In the genomic region with DNA sequence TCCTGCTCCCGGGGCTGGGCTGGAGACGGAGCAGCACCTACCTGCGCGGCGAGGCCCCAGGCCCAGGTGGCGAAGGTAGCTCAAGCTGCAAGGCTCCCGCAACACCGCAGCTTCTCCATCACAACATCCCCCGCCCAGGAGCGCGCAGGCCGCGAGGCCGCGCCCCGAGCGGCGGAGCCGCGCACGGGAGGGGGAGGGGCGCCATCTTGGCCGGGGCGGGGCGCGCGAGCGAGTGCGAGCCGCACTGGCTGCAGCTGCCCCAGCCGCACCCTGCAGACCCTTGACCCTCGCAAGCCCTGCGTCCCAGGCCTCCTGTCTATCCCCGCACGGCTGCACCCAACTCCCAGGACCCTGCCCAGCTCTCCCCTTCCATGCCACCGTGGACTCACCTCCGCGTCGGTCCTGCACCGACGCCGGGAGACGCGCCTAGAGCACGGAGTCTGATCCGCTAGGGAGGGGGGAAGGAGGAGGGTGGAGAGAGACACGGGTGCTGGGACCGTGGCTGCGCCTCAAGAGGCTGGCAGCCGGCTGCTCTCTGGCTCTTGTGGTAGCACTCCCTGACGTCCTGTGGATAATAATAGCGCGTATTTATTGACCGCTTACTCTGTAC, we compare ENCODE assay signal across 8 mouse cellular contexts. TPM values are rescaled to one million over a fixed set of nuclear protein-coding genes. Genes with fewer than 3 reads are reported as not detected.
DNase-seq lines count a peak whose midpoint lies in the region; ATAC-seq and TF ChIP-seq lines count a peak whose summit lies in the region.

Gene Apbb1, minus strand, starts transcription at position 560 of the 610 bp plus-strand sequence.

- H3K4me2 ChIP-seq in CH12.LX (ENCODE audit: insufficient read depth, low read depth, poor library complexity, severe bottlenecking) (peak within 1 kb of the TSS; percentile 92), myocyte (ENCODE audit: low read depth) (peak within 1 kb of the TSS; percentile 68)
- peak within 1 kb of the TSS; percentile 84 for H3K4me2 ChIP-seq in heart, embryonic 12.5 days
- H3K4me2 ChIP-seq in kidney, embryonic 16.5 days (replicated peaks; ENCODE audit: low read depth, low read length) = peak within 1 kb of the TSS; percentile 93
- H3K4me2 ChIP-seq in liver, embryonic 11.5 days = peak within 1 kb of the TSS; percentile 86

- H3ac ChIP-seq in myocyte (ENCODE audit: control insufficient read depth, insufficient read length) = peak within 1 kb of the TSS; percentile 34

- no peak for DNase-seq in CH12.LX (ENCODE audit: extremely low read depth)
- peak; percentile 13 for DNase-seq in c-Kit-positive CD71-negative TER-119-negative erythroid progenitor cells, embryonic 14.5 days (ENCODE audit: low read depth)
- peak; percentile 29 for DNase-seq in fibroblast of lung, adult 2 months (ENCODE audit: low read depth)
- DNase-seq in liver, embryonic 11.5 days (ENCODE audit: low spot score) = peak; percentile 80
- peak; percentile 26 to 71 for DNase-seq in spleen, postnatal 4 days (ENCODE audit: low spot score in 2 of 2)

- in situ Hi-C loops in CH12.LX (cut with MboI; ENCODE audit: low pct_ligation_motif_present, low pct_unique_long_range_greater_than_20kb, low sequenced_read_pairs) = no loop called here

- H3K79me2 ChIP-seq in CH12.LX (replicated peaks; ENCODE audit: control insufficient read depth, extremely low read depth, insufficient read depth, poor library complexity, severe bottlenecking) (no peaks in the 10 kb centered on the region), myocyte (ENCODE audit: control insufficient read depth, insufficient read depth) (no peaks in the 10 kb centered on the region)

- no peaks in the 10 kb centered on the region for H3K36me3 ChIP-seq in CH12.LX (replicated peaks in 1 of 2; ENCODE audit: control insufficient read depth in 1 of 2, insufficient read depth in 1 of 2, low read length in 1 of 2)
- H3K36me3 ChIP-seq in heart, embryonic 12.5 days = no peaks in the 10 kb centered on the region
- H3K36me3 ChIP-seq in kidney, embryonic 16.5 days (ENCODE audit: insufficient read depth, low read length) = no peaks in the 10 kb centered on the region
- H3K36me3 ChIP-seq in liver, embryonic 11.5 days (ENCODE audit: control insufficient read depth, insufficient read depth, low read length) = no peaks in the 10 kb centered on the region
- H3K36me3 ChIP-seq in myocyte (ENCODE audit: control insufficient read depth, insufficient read depth) = no peaks in the 10 kb centered on the region

- TF ChIP-seq EP300 in CH12.LX (IDR thresholded peaks at IDR 0.05; ENCODE audit: low read length) = no peak

- peak; percentile 95 for ATAC-seq in heart, embryonic 12.5 days (ENCODE audit: insufficient number of reproducible peaks, low FRiP score)
- ATAC-seq in kidney, embryonic 16.5 days (ENCODE audit: low FRiP score, low TSS enrichment) = peak; percentile 94
- peak; percentile 90 for ATAC-seq in liver, embryonic 11.5 days (replicated peaks; ENCODE audit: low FRiP score)

- H3K9ac ChIP-seq in CH12.LX (ENCODE audit: insufficient read depth, low read depth) = peak within 1 kb of the TSS; percentile 4; the same call in 1 of the 2 replicates
- H3K9ac ChIP-seq in heart, embryonic 12.5 days = peak within 1 kb of the TSS; percentile 79
- peak within 1 kb of the TSS; percentile 72 for H3K9ac ChIP-seq in kidney, embryonic 16.5 days (replicated peaks; ENCODE audit: low read length)
- peak within 1 kb of the TSS; percentile 69 for H3K9ac ChIP-seq in liver, embryonic 11.5 days (ENCODE audit: low read depth, low read length)

- H3K4me1 ChIP-seq in CH12.LX (ENCODE audit: control insufficient read depth in 1 of 2, insufficient read depth in 2 of 2) = peaks cover 0 to 11% of the 10 kb centered on the region in 2 experiments; a peak in 2 of 4 replicates
- peaks cover 10% of the 10 kb centered on the region for H3K4me1 ChIP-seq in heart, embryonic 12.5 days (replicated peaks)
- H3K4me1 ChIP-seq in kidney, embryonic 16.5 days (ENCODE audit: insufficient read depth, low read length) = peaks cover 16% of the 10 kb centered on the region; the same call in 1 of the 2 replicates
- H3K4me1 ChIP-seq in liver, embryonic 11.5 days (replicated peaks; ENCODE audit: control insufficient read depth, insufficient read depth, low read length) = no peaks in the 10 kb centered on the region

- WGBS in heart, embryonic 12.5 days = under 1% methylated on average over 31 of the region's 54 CpGs
- WGBS in kidney, embryonic 16.5 days = under 1% methylated on average over 53 of the region's 54 CpGs
- WGBS in liver, embryonic 11.5 days = under 1% methylated on average over 47 of the region's 54 CpGs

- H3K27me3 ChIP-seq in CH12.LX (replicated peaks) = peaks cover 54% of the 10 kb centered on the region
- H3K27me3 ChIP-seq in heart, embryonic 12.5 days (replicated peaks) = no peaks in the 10 kb centered on the region
- H3K27me3 ChIP-seq in kidney, embryonic 16.5 days (ENCODE audit: insufficient read depth, low read length) = no peaks in the 10 kb centered on the region
- no peaks in the 10 kb centered on the region; the same call in 1 of the 2 replicates for H3K27me3 ChIP-seq in liver, embryonic 11.5 days (replicated peaks; ENCODE audit: control insufficient read depth, insufficient read depth, low read length)
- H3K27me3 ChIP-seq in myocyte (ENCODE audit: control insufficient read depth, insufficient read depth, insufficient read length) = no peaks in the 10 kb centered on the region

- H3K27ac ChIP-seq in CH12.LX (ENCODE audit: insufficient read depth, low read depth) = no peak within 1 kb of the TSS
- peak within 1 kb of the TSS; percentile 66 for H3K27ac ChIP-seq in heart, embryonic 12.5 days (ENCODE audit: poor library complexity, severe bottlenecking)
- peak within 1 kb of the TSS; percentile 67; the same call in 1 of the 2 replicates for H3K27ac ChIP-seq in kidney, embryonic 16.5 days (ENCODE audit: low read length)
- H3K27ac ChIP-seq in liver, embryonic 11.5 days (ENCODE audit: low read depth, low read length) = peak within 1 kb of the TSS; percentile 25; the same call in 1 of the 2 replicates

- TF ChIP-seq POLR2A in CH12.LX (IDR thresholded peaks at IDR 0.05; ENCODE audit: low read depth, low read length) (no peak), myocyte (IDR thresholded peaks at IDR 0.05; ENCODE audit: insufficient read length, low read depth) (peak; percentile 79)

- TF ChIP-seq RAD21 in CH12.LX (IDR thresholded peaks at IDR 0.05; ENCODE audit: low read depth, low read length) = no peak

- no peak for TF ChIP-seq CTCF in CH12.LX (conservative IDR thresholded peaks at IDR 0.05 in 1 of 2, IDR thresholded peaks at IDR 0.05 in 1 of 2; ENCODE audit: low read depth in 2 of 2, low read length in 2 of 2)

- H3K9me3 ChIP-seq in CH12.LX (replicated peaks; ENCODE audit: low read length) = peaks cover 7% of the 10 kb centered on the region
- no peaks in the 10 kb centered on the region for H3K9me3 ChIP-seq in heart, embryonic 12.5 days (replicated peaks)
- H3K9me3 ChIP-seq in kidney, embryonic 16.5 days (ENCODE audit: low read length) = no peaks in the 10 kb centered on the region
- H3K9me3 ChIP-seq in liver, embryonic 11.5 days (ENCODE audit: control insufficient read depth, low read length) = no peaks in the 10 kb centered on the region

- dilution Hi-C loops in CH12.LX (cut with MboI; ENCODE audit: extremely low pct_ligation_motif_present, extremely low pct_unique_long_range_greater_than_20kb, low sequenced_read_pairs) = no loop called here

- H3K4me3 ChIP-seq in CH12.LX (replicated peaks in 1 of 3; ENCODE audit: low read depth in 2 of 3, low read length in 2 of 3, poor library complexity in 1 of 3) = peak within 1 kb of the TSS; percentile 46 to 80 (median 59)
- H3K4me3 ChIP-seq in heart, embryonic 12.5 days = peak within 1 kb of the TSS; percentile 87
- H3K4me3 ChIP-seq in kidney, embryonic 16.5 days (ENCODE audit: low read length) = peak within 1 kb of the TSS; percentile 71
- H3K4me3 ChIP-seq in liver, embryonic 11.5 days (ENCODE audit: low read depth, low read length) = peak within 1 kb of the TSS; percentile 71
- peak within 1 kb of the TSS; percentile 56 for H3K4me3 ChIP-seq in myocyte

TF ChIP-seq in CH12.LX, 34 proteins besides CTCF, POLR2A, EP300 and RAD21:
- TF ChIP-seq GABPA (IDR thresholded peaks at IDR 0.05; ENCODE audit: insufficient replicate concordance, low read depth, low read length) = no peak
- TF ChIP-seq ELF1 (IDR thresholded peaks at IDR 0.05; ENCODE audit: low read depth, low read length) = no peak
- TF ChIP-seq MAZ (IDR thresholded peaks at IDR 0.05; ENCODE audit: low read depth, low read length) = 0 out of 2 replicates have a peak, but pooled peaks have one; percentile 31
- no peak for TF ChIP-seq CHD1 (IDR thresholded peaks at IDR 0.05; ENCODE audit: low read depth, low read length)
- no peak for TF ChIP-seq MAX (IDR thresholded peaks at IDR 0.05; ENCODE audit: low read length)
- TF ChIP-seq CHD2 (IDR thresholded peaks at IDR 0.05; ENCODE audit: low read length) = 0 out of 2 replicates have a peak, but pooled peaks have one; percentile 26
- TF ChIP-seq UBTF (IDR thresholded peaks at IDR 0.05; ENCODE audit: low read depth, low read length) = no peak
TF ChIP-seq in CH12.LX: peak in this region for 2.

TF ChIP-seq in myocyte, 11 proteins besides CTCF, POLR2A, EP300 and RAD21:
- TF ChIP-seq REST (IDR thresholded peaks at IDR 0.05; ENCODE audit: insufficient read depth, insufficient read length) (no peak), CEBPB (IDR thresholded peaks at IDR 0.05; ENCODE audit: insufficient read depth, poor library complexity, severe bottlenecking) (no peak), E2F4 (IDR thresholded peaks at IDR 0.05; ENCODE audit: insufficient read depth) (no peak), SRF (IDR thresholded peaks at IDR 0.05; ENCODE audit: control insufficient read depth, insufficient read length, low read depth) (no peak), MYOD1 (IDR thresholded peaks at IDR 0.05; ENCODE audit: control insufficient read depth in 1 of 3, insufficient read length in 2 of 3, low read depth in 2 of 3) (peak in 2 of 3 experiments; percentile 68 to 85), POLR2AphosphoS2 (IDR thresholded peaks at IDR 0.05; ENCODE audit: insufficient read length, low read depth) (peak; percentile 67), TCF3 (IDR thresholded peaks at IDR 0.05; ENCODE audit: insufficient read length, low read depth) (peak; percentile 25), MYOG (IDR thresholded peaks at IDR 0.05; ENCODE audit: control insufficient read depth in 1 of 3, insufficient read depth in 1 of 3, insufficient read length in 2 of 3, low read depth in 2 of 3) (peak; percentile 18 to 82 (median 73)), MAX (IDR thresholded peaks at IDR 0.05; ENCODE audit: low read depth) (no peak)
TF ChIP-seq in myocyte: peak in this region for 4.

RNA-seq across cellular contexts. Expression of gene Apbb1, which starts in this region (rescaled TPM):
- total RNA-seq in CH12.LX (2012; rRNA removed) (1.8 and 3.2 TPM in 2 replicates), CH12.LX (2014; rRNA removed) (1.2 and 3.3 TPM in 2 replicates)
- polyA plus RNA-seq in CH12.LX (2012; ENCODE audit: insufficient read length, low read depth) (1.1 and 2.1 TPM in 2 replicates), myocyte (2012; fragmentation: generic; extraction: Trizol) (34.3 TPM)
- 48.8 and 52.9 TPM in 2 replicates for polyA plus RNA-seq in heart, embryonic 12.5 days (2016; fragmentation: Nextera tagmentation; extraction: Ambion mirVana)
- 62.1 and 62.2 TPM in 2 replicates for polyA plus RNA-seq in kidney, embryonic 16.5 days (2015; fragmentation: Nextera tagmentation; extraction: Ambion mirVana)
- polyA plus RNA-seq in liver, embryonic 11.5 days (2014; fragmentation: Nextera tagmentation; extraction: Ambion mirVana) = 17.1 and 18.7 TPM in 2 replicates

Comparison
In these comparisons a context has a peak if more than half of its experiments do, and no peak if none do; other contexts are left out.
1. H3K9ac ChIP-seq: peak in every context shown above with its lines; median percentile 79 in heart, embryonic 12.5 days; 72 in kidney, embryonic 16.5 days; 69 in liver, embryonic 11.5 days; 4 in CH12.LX.